Mouse (Mus musculus) adrenal gland, postnatal 25 days (tissue): Measurements from ENCODE around the gene Pkm. TPM values are rescaled to one million over a fixed set of nuclear protein-coding genes. Genes with fewer than 3 reads are reported as not detected.

Experiments
- DNase-seq: peaks from one replicate; pipeline ENCODE4 v3.0.0; 2021; ENCODE audit warnings: mixed read lengths
- total RNA-seq: library from RNA; stranded (reverse); gene quantifications from 2 replicates; pipeline ENCODE4 v1.2.3, GENCODE M21; 2021

Pkm gene
- total RNA-seq, 1 experiment from 2014 or later = 706 TPM

GRCm38 (mm10) chr9:59666016-59666415 is 9.8 kb downstream of the Pkm start:
- DNase-seq = no peak

- no peak for DNase-seq
Measured at GRCm38 (mm10) chr9:59666813-59667212, 10.6 kb downstream of the Pkm start.

DNA sequence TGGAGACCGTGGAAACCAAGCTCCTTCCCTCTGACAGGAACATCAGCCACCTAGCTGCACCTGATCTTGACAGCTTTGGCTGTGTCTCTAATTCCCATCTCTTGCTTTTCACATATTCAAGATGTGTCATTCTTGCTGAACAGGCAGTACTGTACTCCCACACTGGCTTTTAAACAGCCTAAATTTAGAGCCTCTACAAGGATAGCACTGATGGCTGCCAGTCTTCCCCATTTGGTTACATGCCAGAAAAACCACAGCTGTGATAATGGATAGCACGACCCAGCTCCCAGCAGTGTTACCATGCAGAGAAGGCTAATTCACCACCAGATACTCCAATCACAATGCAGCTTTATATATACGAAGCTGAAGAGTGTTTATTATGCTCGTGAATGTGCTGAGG is 11.1 kb downstream of the Pkm start:
- no peak for DNase-seq

GRCm38 (mm10) chr9:59667904-59668303 is 11.7 kb downstream of the Pkm start:
- DNase-seq = no peak

DNA sequence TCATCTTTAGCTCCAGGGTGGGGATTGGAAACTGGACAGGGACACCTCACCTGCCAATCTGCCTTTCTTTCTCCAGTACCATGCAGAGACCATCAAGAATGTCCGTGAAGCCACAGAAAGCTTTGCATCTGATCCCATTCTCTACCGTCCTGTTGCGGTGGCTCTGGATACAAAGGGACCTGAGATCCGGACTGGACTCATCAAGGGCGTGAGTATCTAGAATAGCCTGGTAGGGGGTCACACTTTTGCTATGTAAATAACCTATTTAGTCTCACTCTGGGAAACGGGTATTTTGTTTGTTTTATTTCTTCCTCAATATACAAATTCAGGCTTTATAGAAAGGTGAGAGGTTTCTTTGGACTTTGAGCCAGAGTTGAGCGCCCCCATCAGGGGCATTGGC is 12.3 kb downstream of the Pkm start:
- no peak for DNase-seq

GRCm38 (mm10) chr9:59669172-59669571 is 13.0 kb downstream of the Pkm start:
- no peak for DNase-seq

DNA sequence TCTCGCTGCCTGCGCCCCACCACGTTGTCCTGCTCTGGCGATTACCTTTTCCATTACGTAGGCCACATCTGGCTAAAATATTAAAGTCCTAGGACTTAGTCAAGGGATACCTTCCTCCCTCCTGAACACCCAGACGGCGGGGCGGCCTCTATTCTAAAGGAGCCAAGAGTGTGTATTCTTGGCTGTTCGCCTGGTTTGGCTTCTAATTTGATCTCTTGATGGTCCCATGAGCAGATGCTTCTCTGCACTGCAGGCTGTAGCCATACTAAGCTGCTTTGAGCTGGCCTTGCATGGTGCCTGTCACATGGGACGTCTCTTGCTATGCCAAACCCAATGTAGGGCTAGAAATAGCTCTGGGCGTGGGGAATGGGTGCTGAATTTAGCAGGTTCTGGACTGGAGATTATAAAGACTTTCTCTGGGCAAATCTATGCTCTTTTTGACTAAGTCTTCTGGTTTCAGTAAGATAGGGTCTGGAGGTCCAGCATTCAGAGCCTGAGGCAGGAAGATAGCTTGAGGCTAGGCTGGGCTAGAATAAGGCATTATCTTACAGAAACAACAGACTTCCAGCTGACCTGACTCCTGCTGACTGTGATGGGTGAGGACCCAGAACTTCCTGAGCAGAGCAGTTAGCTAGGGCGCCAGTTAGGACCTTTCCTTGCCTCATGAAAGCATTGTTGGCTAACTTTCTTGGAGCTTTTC is 16.2 kb downstream of the Pkm start:
- DNase-seq = no peak

GRCm38 (mm10) chr9:59673427-59673826 is 17.3 kb downstream of the Pkm start:
- no peak for DNase-seq

GRCm38 (mm10) chr9:59675598-59675997 is 19.4 kb downstream of the Pkm start:
- DNase-seq = no peak

DNA sequence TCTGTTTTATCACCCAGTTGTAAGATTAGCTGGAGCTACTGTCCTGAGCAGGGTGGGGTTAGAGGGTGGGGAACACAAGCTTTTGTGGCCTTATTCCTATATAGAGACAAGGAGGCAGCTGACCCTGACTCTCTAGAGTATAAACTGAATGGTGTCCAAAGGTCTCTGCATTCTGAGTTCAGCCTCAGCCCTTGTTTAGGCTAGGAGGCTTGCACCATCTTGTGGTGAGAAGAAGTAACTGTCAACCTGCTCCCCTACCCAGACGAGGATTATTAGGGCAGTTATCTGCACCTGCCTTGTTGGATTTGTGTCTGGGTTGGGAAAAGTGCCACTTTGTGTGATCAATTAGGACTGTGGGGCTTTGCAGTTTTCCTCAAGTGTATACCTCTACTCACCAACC is 22.1 kb downstream of the Pkm start:
- DNase-seq = no peak

DNA sequence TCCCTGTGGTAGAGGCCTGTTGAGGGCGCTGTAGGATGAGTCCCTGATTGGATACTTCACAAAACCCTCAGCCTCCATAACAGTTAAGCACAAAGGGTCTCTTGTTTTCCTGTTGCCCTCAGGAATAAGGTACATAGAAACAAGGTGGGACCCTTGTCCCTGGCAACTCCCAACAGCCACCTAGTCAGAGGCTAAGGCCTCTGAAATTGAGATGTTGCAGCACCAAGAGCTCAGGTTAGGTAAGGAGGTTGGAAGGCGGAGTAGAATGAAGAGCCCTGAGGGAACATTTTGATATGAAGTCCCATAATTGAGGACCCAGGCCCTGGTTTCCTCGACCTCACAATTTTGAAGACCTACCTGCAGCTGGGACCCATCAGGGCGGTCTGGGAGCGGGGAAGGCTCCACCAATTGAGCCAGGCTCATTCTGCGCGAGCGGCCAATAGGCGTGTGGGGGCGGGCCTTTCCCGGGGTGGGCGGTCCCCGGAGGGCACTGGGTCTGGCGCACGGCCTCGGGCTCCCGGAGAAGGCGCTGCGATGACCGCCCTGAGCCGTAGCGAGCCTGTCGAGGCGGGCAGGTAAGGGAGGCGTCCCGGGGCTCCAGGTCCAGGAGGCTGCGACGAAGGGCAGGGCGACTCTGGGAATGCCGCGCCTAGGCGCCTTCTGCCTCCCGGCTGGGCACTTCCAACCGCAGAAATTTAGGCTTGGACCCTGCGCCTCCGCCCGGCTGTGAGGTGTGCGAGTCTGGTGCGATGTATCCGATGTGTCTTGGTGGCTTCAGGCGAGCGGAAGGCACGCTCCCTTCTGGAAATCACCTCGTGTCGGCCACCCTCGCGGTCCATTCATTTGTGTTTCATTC is 23.7 kb downstream of the Pkm start, which contains the start of gene Gramd2:
Gramd2 (plus strand) TSS at position 467 of the 856 bp plus-strand sequence.
- DNase-seq = peak; percentile 91

DNA sequence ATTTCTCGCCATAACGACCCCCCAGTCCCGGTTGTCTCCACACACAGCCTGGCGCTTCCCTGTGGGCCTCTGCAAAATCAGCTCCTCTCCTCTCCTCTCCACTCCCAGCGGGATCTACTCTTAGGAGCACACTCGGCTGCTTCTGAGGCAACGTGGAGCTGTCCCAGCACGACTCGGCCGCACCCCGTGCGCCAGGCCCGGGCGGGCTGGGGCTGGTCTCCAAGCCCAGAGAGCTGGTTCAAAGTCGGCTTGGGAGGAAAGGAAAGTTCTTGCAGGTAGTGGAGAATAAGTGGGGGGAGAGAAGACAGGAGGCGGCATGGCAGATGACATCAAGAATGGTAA is 24.3 kb downstream of the Pkm start:
- no peak for DNase-seq

GRCm38 (mm10) chr9:59684020-59684419 is 27.9 kb downstream of the Pkm start:
- DNase-seq = no peak

DNA sequence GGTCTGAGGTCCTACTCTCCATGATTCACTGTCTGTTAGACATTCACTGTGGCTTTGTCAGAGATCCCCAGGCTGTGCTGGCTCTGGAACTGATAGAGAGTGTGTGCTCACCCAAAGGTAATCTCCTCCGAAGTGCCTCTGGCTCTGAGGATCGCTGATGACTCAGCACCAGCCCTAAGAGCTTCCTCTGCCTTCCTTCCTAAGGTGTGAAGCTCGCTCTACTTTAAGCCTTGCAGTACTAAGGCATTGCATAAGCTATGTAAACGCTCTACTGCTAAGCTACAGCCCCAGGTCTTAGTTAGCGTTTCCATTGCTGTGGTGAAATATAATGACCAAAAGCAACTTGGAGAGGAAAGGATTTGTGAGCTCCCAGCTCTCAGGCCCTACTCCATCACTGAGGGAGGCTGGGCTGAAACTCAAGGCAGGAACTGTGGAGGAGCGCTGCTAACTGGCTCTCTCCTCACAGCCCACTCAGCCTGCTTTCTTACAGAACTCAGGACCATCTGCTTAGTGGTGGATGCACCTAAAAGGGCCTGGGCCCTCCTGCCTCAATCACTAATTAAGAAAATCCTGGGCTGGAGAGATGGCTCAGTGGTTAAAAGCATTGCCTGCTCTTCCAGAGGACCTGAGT is 31.4 kb downstream of the Pkm start:
- DNase-seq = no peak

GRCm38 (mm10) chr9:59691635-59692094 is 35.5 kb downstream of the Pkm start:
- peak; percentile 86 for DNase-seq

- peak; percentile 35 for DNase-seq
Measured at GRCm38 (mm10) chr9:59692145-59692544, 36.0 kb downstream of the Pkm start.

- no peak for DNase-seq
Measured at GRCm38 (mm10) chr9:59694571-59695450, 38.6 kb downstream of the Pkm start.

- DNase-seq = no peak
Measured at GRCm38 (mm10) chr9:59695451-59695813, 39.3 kb downstream of the Pkm start.

DNA sequence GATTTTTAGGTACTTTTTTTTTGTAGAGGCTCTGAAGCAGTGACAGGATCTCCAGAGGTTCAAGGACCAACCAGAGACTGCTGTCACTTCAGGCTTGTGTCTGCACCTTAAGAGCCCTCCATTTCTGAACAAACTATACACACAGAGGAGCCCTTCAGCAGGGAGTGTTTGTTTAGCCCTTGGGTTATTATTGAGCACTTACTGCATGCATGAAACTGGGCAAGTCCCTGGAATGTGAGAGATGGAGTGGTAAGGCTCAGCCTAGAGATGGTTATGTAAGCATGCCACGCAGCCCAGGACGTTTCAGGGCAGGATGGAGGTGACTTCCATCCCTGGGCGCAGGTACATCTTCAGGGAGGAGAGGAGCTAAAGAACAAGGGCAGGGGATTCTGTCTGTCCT is 40.2 kb downstream of the Pkm start:
- no peak for DNase-seq

- no peak for DNase-seq
Measured at GRCm38 (mm10) chr9:59701094-59701493, 44.9 kb downstream of the Pkm start.

DNA sequence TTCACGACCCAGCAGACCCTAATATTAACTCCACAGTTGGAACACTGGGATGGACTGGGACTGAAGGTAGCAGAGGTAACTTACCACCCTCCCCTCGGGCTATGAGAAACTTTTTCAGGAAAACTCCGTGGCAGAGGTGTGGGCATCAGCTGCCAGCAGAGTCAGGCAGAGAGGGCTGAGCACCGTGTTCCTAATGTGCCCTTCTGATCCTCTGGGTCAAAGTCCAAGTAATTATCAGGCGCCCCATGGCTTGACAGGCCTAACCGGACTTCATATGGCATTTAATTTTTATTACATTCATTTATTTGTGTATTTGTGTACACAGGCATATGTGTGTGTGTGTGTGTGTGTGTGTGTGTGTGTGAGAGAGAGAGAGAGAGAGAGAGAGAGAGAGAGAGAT is 46.9 kb downstream of the Pkm start:
- no peak for DNase-seq
